Mouse (Mus musculus) left cerebral cortex, postnatal 25 days (tissue): ENCODE data around the gene Brd3. TPM values are rescaled to one million over a fixed set of nuclear protein-coding genes. Genes with fewer than 3 reads are reported as not detected.
A peak's percentile ranks its signal among the peaks of the same experiment; 100 is the strongest.

ENCODE experiments used
- DNase-seq, 2 experiments: peaks; one replicate each; pipeline ENCODE4 v3.0.0; 2022; ENCODE audit warnings: low spot score in 2 of 2, mixed read lengths in 1 of 2
- intact Hi-C: fragments of 180-260 bp; cut with DNase I; formaldehyde crosslinking; loops from one replicate; pipeline ENCODE4 v1.15.1; 2025
- total RNA-seq, 2 experiments: library from RNA; stranded (reverse); gene quantifications; 2 replicates each; pipeline ENCODE4 v1.2.3; 2021

Brd3 gene
- total RNA-seq, 2 experiments from 2014 or later = 47.3 to 52.9 TPM

- intact Hi-C loops = loop anchor here (2.0 to 10.0 kb wide), 3 partner anchors 33 to 323 kb away; partner anchors contain the start of gene Wdr5
- peak; percentile 96 to 98 for DNase-seq
These were observed 65.4 kb downstream of the Brd3 start, which contains the start of gene Brd3os for GRCm38 (mm10) chr2:27441767-27442707. TSS of gene Brd3os (plus strand) at chr2:27442324.

GRCm38 (mm10) chr2:27438281-27438680 lies 69.2 kb downstream of the Brd3 start:
- intact Hi-C loops = no loop called here
- no peak for DNase-seq

GRCm38 (mm10) chr2:27437876-27438275 lies 69.6 kb downstream of the Brd3 start:
- no peak for DNase-seq
- intact Hi-C loops = no loop called here

GRCm38 (mm10) chr2:27432599-27432998 lies 74.9 kb downstream of the Brd3 start:
- DNase-seq = no peak
- intact Hi-C loops = no loop called here

GRCm38 (mm10) chr2:27430621-27431020 lies 76.8 kb downstream of the Brd3 start:
- peak; percentile 75 to 93 for DNase-seq
- intact Hi-C loops = no loop called here

GRCm38 (mm10) chr2:27428071-27428470 lies 79.4 kb downstream of the Brd3 start:
- intact Hi-C loops = loop anchor here (1.0 kb wide), 2 partner anchors 139 to 147 kb away; no protein-coding TSS in a partner anchor
- DNase-seq = peak; percentile 85

- intact Hi-C loops = no loop called here
- DNase-seq = peak; percentile 73 to 80
These were observed 80.5 kb downstream of the Brd3 start, which contains the start of gene Vav2 for GRCm38 (mm10) chr2:27426855-27427457. TSS of gene Vav2 (minus strand) at chr2:27427033.

GRCm38 (mm10) chr2:27426406-27426854 lies 81.0 kb downstream of the Brd3 start:
- intact Hi-C loops = no loop called here
- DNase-seq = peak in 1 of 2 experiments; percentile 27

- intact Hi-C loops = no loop called here
These were observed 81.6 kb downstream of the Brd3 start for GRCm38 (mm10) chr2:27425751-27426405.

GRCm38 (mm10) chr2:27425161-27425611 lies 82.3 kb downstream of the Brd3 start:
- intact Hi-C loops = no loop called here
- DNase-seq = no peak

More at GRCm38 (mm10) chr2:27425751-27426405, 81.6 kb downstream of the Brd3 start:
- no peak for DNase-seq

- no peak for DNase-seq
- intact Hi-C loops = no loop called here
These were observed 83.9 kb downstream of the Brd3 start for GRCm38 (mm10) chr2:27423596-27423995.

- peak; percentile 54 to 55 for DNase-seq
- intact Hi-C loops = no loop called here
These were observed 86.0 kb downstream of the Brd3 start for GRCm38 (mm10) chr2:27421293-27422068.

GRCm38 (mm10) chr2:27418577-27419070 lies 88.8 kb downstream of the Brd3 start:
- intact Hi-C loops = no loop called here
- DNase-seq = no peak

- intact Hi-C loops = no loop called here
These were observed 89.8 kb downstream of the Brd3 start for GRCm38 (mm10) chr2:27417648-27418153.

GRCm38 (mm10) chr2:27416425-27416824 lies 91.0 kb downstream of the Brd3 start:
- intact Hi-C loops = no loop called here
- no peak for DNase-seq

More at GRCm38 (mm10) chr2:27417648-27418153, 89.8 kb downstream of the Brd3 start:
- no peak for DNase-seq

- intact Hi-C loops = no loop called here
- DNase-seq = no peak
These were observed 92.2 kb downstream of the Brd3 start for GRCm38 (mm10) chr2:27415060-27415783.

GRCm38 (mm10) chr2:27413936-27414657 lies 93.4 kb downstream of the Brd3 start:
- no peak for DNase-seq
- intact Hi-C loops = no loop called here
